8 mouse cellular contexts compared by ENCODE assay signal in the genomic region with DNA sequence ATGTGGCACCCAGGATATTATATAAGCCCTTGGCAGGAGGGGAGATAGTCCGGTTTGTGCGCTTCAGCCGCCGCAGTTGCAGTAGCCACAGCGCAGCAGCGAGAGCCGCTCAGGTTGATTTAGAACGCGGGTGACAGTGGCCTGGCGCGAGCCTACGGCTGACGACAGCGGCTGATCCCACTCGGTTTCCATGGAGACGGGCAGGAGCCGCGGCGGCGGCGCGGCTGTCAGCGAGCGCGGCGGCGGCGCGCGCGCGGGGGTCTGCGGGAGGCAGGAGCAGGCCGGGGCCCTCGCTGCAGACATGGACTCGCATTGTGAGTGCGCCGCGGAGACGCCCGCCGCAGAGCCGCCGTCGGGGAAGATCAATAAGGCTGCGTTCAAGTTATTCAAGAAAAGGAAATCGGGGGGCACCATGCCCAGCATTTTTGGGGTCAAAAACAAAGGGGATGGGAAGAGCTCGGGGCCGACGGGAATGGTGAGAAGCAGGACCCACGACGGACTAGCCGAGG. TPM values are rescaled to one million over a fixed set of nuclear protein-coding genes. Genes with fewer than 3 reads are reported as not detected.
A peak's percentile ranks its signal among the peaks of the same experiment; 100 is the strongest.
DNase-seq lines count a peak whose midpoint lies in the region; ATAC-seq lines count a peak whose summit lies in the region.

No protein-coding gene starts in this region.

- no peaks in the 10 kb centered on the region for H3K9me3 ChIP-seq in heart, embryonic 14.5 days (ENCODE audit: control insufficient read depth, low read length)
- no peaks in the 10 kb centered on the region for H3K9me3 ChIP-seq in liver, embryonic 12.5 days (replicated peaks)
- no peaks in the 10 kb centered on the region for H3K9me3 ChIP-seq in neural tube, embryonic 13.5 days

- H3K9ac ChIP-seq in heart, embryonic 14.5 days (ENCODE audit: low read length) = peak overlapping the region; percentile 69
- H3K9ac ChIP-seq in liver, embryonic 12.5 days = peak overlapping the region; percentile 25; the same call in 1 of the 2 replicates
- peak overlapping the region; percentile 96 for H3K9ac ChIP-seq in neural tube, embryonic 13.5 days

- H3K4me2 ChIP-seq in heart, embryonic 14.5 days (ENCODE audit: low read length) = peak overlapping the region; percentile 97
- H3K4me2 ChIP-seq in liver, embryonic 12.5 days = peak overlapping the region; percentile 65
- H3K4me2 ChIP-seq in neural tube, embryonic 13.5 days = peak overlapping the region; percentile 94

- intact Hi-C loops in gastrocnemius, postnatal 14 days (cut with DNase I; ENCODE audit: low total_unique reads) = no loop called here

- peaks cover 39% of the 10 kb centered on the region for H3K27me3 ChIP-seq in heart, embryonic 14.5 days (ENCODE audit: control insufficient read depth, insufficient read depth, low read length)
- peaks cover 56% of the 10 kb centered on the region for H3K27me3 ChIP-seq in liver, embryonic 12.5 days (replicated peaks)
- H3K27me3 ChIP-seq in neural tube, embryonic 13.5 days = peaks cover 6% of the 10 kb centered on the region; the same call in 1 of the 2 replicates

- peak; percentile 19 for DNase-seq in gastrocnemius, postnatal 14 days
- DNase-seq in gastrocnemius, adult 18-20 months (ENCODE audit: low spot score) = no peak
- peak; percentile 87 for DNase-seq in embryo, embryonic 10 days (ENCODE audit: low spot score)
- peak; percentile 29 to 47 for DNase-seq in kidney, postnatal 36 days
- peak; percentile 45 for DNase-seq in urinary bladder, postnatal 14 days (ENCODE audit: low spot score)

- H3K4me3 ChIP-seq in heart, embryonic 14.5 days (ENCODE audit: control insufficient read depth in 1 of 2, insufficient read depth in 1 of 2, low read depth in 1 of 2, low read length in 2 of 2) = peak overlapping the region; percentile 55 to 59
- peak overlapping the region; percentile 48 for H3K4me3 ChIP-seq in liver, embryonic 12.5 days
- H3K4me3 ChIP-seq in neural tube, embryonic 13.5 days = peak overlapping the region; percentile 76

- under 1% methylated on average over 52 of the region's 53 CpGs for WGBS in heart, embryonic 14.5 days
- WGBS in liver, embryonic 12.5 days (ENCODE audit: insufficient replicate concordance) = 1% methylated on average over 53 of the region's 53 CpGs
- under 1% methylated on average over 53 of the region's 53 CpGs for whole genome bisulfite sequencing in neural tube, embryonic 13.5 days

- no peak overlapping the region for H3K27ac ChIP-seq in heart, embryonic 14.5 days (replicated peaks in 1 of 2; ENCODE audit: control insufficient read depth in 1 of 2, insufficient read depth in 1 of 2, low read depth in 2 of 2, low read length in 2 of 2)
- no peak overlapping the region for H3K27ac ChIP-seq in liver, embryonic 12.5 days
- H3K27ac ChIP-seq in neural tube, embryonic 13.5 days (replicated peaks) = peak overlapping the region; percentile 97

- H3K4me1 ChIP-seq in heart, embryonic 14.5 days (ENCODE audit: control insufficient read depth in 2 of 2, insufficient read depth in 2 of 2, low read length in 2 of 2) = no peaks in the 10 kb centered on the region; a peak in 3 of 4 replicates
- H3K4me1 ChIP-seq in liver, embryonic 12.5 days = no peaks in the 10 kb centered on the region
- H3K4me1 ChIP-seq in neural tube, embryonic 13.5 days (replicated peaks) = peaks cover 47% of the 10 kb centered on the region

- no peaks in the 10 kb centered on the region for H3K36me3 ChIP-seq in heart, embryonic 14.5 days (ENCODE audit: control insufficient read depth, insufficient read depth, low read length)
- H3K36me3 ChIP-seq in liver, embryonic 12.5 days = no peaks in the 10 kb centered on the region
- no peaks in the 10 kb centered on the region for H3K36me3 ChIP-seq in neural tube, embryonic 13.5 days

- ATAC-seq in heart, embryonic 14.5 days (ENCODE audit: insufficient number of reproducible peaks, insufficient read depth, low FRiP score, low read depth) = peak; percentile 62; the same call in 1 of the 2 replicates
- no peak for ATAC-seq in liver, embryonic 12.5 days
- ATAC-seq in neural tube, embryonic 13.5 days (ENCODE audit: low read depth) = peak; percentile 95

RNA-seq across cellular contexts. Expression of gene Amer2, which starts 5.1 kb away (rescaled TPM):
- total RNA-seq in gastrocnemius, postnatal 14 days (2021) = under 1 TPM; 0.11 to 0.16 TPM
- total RNA-seq in gastrocnemius, adult 18-20 months (2021) = under 1 TPM; 0.02 TPM
- polyA plus RNA-seq in heart, embryonic 14.5 days (2014; fragmentation: Nextera tagmentation; extraction: Ambion mirVana) = 0.19 and 0.69 TPM in 2 replicates
- polyA plus RNA-seq in liver, embryonic 12.5 days (2016; fragmentation: Nextera tagmentation; extraction: Ambion mirVana) = 0.49 and 0.50 TPM in 2 replicates
- polyA plus RNA-seq in neural tube, embryonic 13.5 days (2015; fragmentation: Nextera tagmentation; extraction: Ambion mirVana) = 26.7 and 28.5 TPM in 2 replicates

Comparison
In these comparisons a context has a peak if more than half of its experiments do, and no peak if none do; other contexts are left out.
1. H3K9ac ChIP-seq: peak in every context shown above with its lines; median percentile 96 in neural tube, embryonic 13.5 days; 69 in heart, embryonic 14.5 days; 25 in liver, embryonic 12.5 days.
2. RNA of gene Amer2, which starts 5.1 kb away (polyA plus RNA-seq): 26.7 to 28.5 TPM in neural tube, embryonic 13.5 days; 0.19 to 0.69 TPM in heart, embryonic 14.5 days and 0.49 to 0.50 TPM in liver, embryonic 12.5 days; every median in the first group is over 10 times any median in the second.
3. Peak in every context shown above with its lines, with median percentiles within 50 percentile points of each other: H3K4me2 ChIP-seq and H3K4me3 ChIP-seq.